Comparison of ENCODE assay signal across 8 mouse cellular contexts in genomic region chr1:75487040-75487404, GRCm38 (mm10). TPM values are rescaled to one million over a fixed set of nuclear protein-coding genes. Genes with fewer than 3 reads are reported as not detected.
DNase-seq lines count a peak whose midpoint lies in the region; ATAC-seq and TF ChIP-seq lines count a peak whose summit lies in the region.

No protein-coding gene starts in this region.

- peaks cover 65% of the 10 kb centered on the region for H3K27me3 ChIP-seq in kidney, embryonic 16.5 days (ENCODE audit: insufficient read depth, low read length)
- H3K27me3 ChIP-seq in hindbrain, embryonic 14.5 days (ENCODE audit: control insufficient read depth, insufficient read depth, low read length), result peaks cover 58% of the 10 kb centered on the region
- peaks cover 28% of the 10 kb centered on the region for H3K27me3 ChIP-seq in midbrain, embryonic 16.5 days (ENCODE audit: control insufficient read depth, insufficient read depth, low read depth, low read length)

- DNase-seq in kidney, adult 8-10 months, result no peak
- no peak for DNase-seq in hindbrain, embryonic 14.5 days (ENCODE audit: low spot score)
- DNase-seq in adrenal gland, adult 8-10 months, result no peak
- no peak for DNase-seq in right cerebral cortex, adult 18-20 months
- no peak for DNase-seq in heart, adult 11 months

- peak overlapping the region; percentile 86 for H3K4me2 ChIP-seq in kidney, embryonic 16.5 days (replicated peaks; ENCODE audit: low read depth, low read length)
- peak overlapping the region; percentile 78 for H3K4me2 ChIP-seq in hindbrain, embryonic 14.5 days (replicated peaks)
- H3K4me2 ChIP-seq in midbrain, embryonic 16.5 days (ENCODE audit: low read length), result peak overlapping the region; percentile 92

- ATAC-seq in kidney, embryonic 16.5 days (ENCODE audit: low FRiP score, low TSS enrichment), result peak; percentile 11; the same call in 1 of the 2 replicates
- ATAC-seq in hindbrain, embryonic 14.5 days (ENCODE audit: low FRiP score), result no peak
- ATAC-seq in midbrain, embryonic 16.5 days, result peak; percentile 6; the same call in 1 of the 2 replicates

- no peak overlapping the region for H3K27ac ChIP-seq in kidney, embryonic 16.5 days (ENCODE audit: low read length)
- H3K27ac ChIP-seq in cortical plate, adult 2 months (ENCODE audit: insufficient read depth, low read length), result no peak overlapping the region
- H3K27ac ChIP-seq in hindbrain, embryonic 14.5 days, result no peak overlapping the region
- no peak overlapping the region for H3K27ac ChIP-seq in midbrain, embryonic 16.5 days (ENCODE audit: low read length)

- H3K4me1 ChIP-seq in kidney, embryonic 16.5 days (ENCODE audit: insufficient read depth, low read length), result peaks cover 28% of the 10 kb centered on the region
- H3K4me1 ChIP-seq in cortical plate, adult 2 months (ENCODE audit: control insufficient read depth, insufficient read depth, low read length), result peaks cover 3% of the 10 kb centered on the region; the same call in 1 of the 2 replicates
- H3K4me1 ChIP-seq in hindbrain, embryonic 14.5 days (replicated peaks; ENCODE audit: control insufficient read depth, insufficient read depth, low read length), result peaks cover 10% of the 10 kb centered on the region
- peaks cover 23% of the 10 kb centered on the region for H3K4me1 ChIP-seq in midbrain, embryonic 16.5 days (ENCODE audit: control insufficient read depth, insufficient read depth, low read length)

- H3K4me3 ChIP-seq in kidney, embryonic 16.5 days (ENCODE audit: low read length), result peak overlapping the region; percentile 61
- peak overlapping the region; percentile 34 for H3K4me3 ChIP-seq in cortical plate, adult 2 months (ENCODE audit: insufficient read depth, low read length)
- peak overlapping the region; percentile 43 for H3K4me3 ChIP-seq in hindbrain, embryonic 14.5 days (replicated peaks; ENCODE audit: low read length)
- peak overlapping the region; percentile 50 for H3K4me3 ChIP-seq in midbrain, embryonic 16.5 days (ENCODE audit: low read depth, low read length)

- 4% methylated on average over 13 of the region's 13 CpGs for WGBS in kidney, embryonic 16.5 days
- whole genome bisulfite sequencing in hindbrain, embryonic 14.5 days, result 1% methylated on average over 13 of the region's 13 CpGs
- 2% methylated on average over 13 of the region's 13 CpGs for WGBS in midbrain, embryonic 16.5 days

- TF ChIP-seq POLR2A in cortical plate, adult 2 months (IDR thresholded peaks at IDR 0.05; ENCODE audit: extremely low read depth, insufficient read depth, low read length), result no peak

- TF ChIP-seq CTCF in cortical plate, adult 2 months (IDR thresholded peaks at IDR 0.05; ENCODE audit: extremely low read depth, insufficient read depth, low read length), result no peak

- H3K9me3 ChIP-seq in kidney, embryonic 16.5 days (ENCODE audit: low read length), result no peaks in the 10 kb centered on the region
- H3K9me3 ChIP-seq in hindbrain, embryonic 14.5 days (ENCODE audit: control insufficient read depth, low read length), result no peaks in the 10 kb centered on the region
- no peaks in the 10 kb centered on the region for H3K9me3 ChIP-seq in midbrain, embryonic 16.5 days (replicated peaks; ENCODE audit: control insufficient read depth, low read length, poor library complexity, severe bottlenecking)

- H3K9ac ChIP-seq in kidney, embryonic 16.5 days (replicated peaks; ENCODE audit: low read length), result peak overlapping the region; percentile 42; the same call in 1 of the 2 replicates
- H3K9ac ChIP-seq in hindbrain, embryonic 14.5 days, result peak overlapping the region; percentile 46
- peak overlapping the region; percentile 57 for H3K9ac ChIP-seq in midbrain, embryonic 16.5 days (ENCODE audit: low read depth, low read length)

- peaks cover 22% of the 10 kb centered on the region for H3K36me3 ChIP-seq in kidney, embryonic 16.5 days (ENCODE audit: insufficient read depth, low read length)
- H3K36me3 ChIP-seq in hindbrain, embryonic 14.5 days (replicated peaks; ENCODE audit: control insufficient read depth, insufficient read depth), result peaks cover 52% of the 10 kb centered on the region
- H3K36me3 ChIP-seq in midbrain, embryonic 16.5 days (ENCODE audit: control insufficient read depth, insufficient read depth, low read length), result peaks cover 27% of the 10 kb centered on the region

RNA-seq across cellular contexts. Expression of gene Tmem198, which starts 7.7 kb away (rescaled TPM):
- polyA plus RNA-seq in kidney, embryonic 16.5 days (2015; fragmentation: Nextera tagmentation; extraction: Ambion mirVana), result 0.77 and 0.99 TPM in 2 replicates
- polyA plus RNA-seq in cortical plate, adult 2 months (2012; rRNA removed), result 103 and 108 TPM in 2 replicates
- polyA plus RNA-seq in hindbrain, embryonic 14.5 days (2014; fragmentation: Nextera tagmentation; extraction: Ambion mirVana), result 37.5 and 40.3 TPM in 2 replicates
- 52.0 and 56.7 TPM in 2 replicates for polyA plus RNA-seq in midbrain, embryonic 16.5 days (2015; fragmentation: Nextera tagmentation; extraction: Ambion mirVana)
- 1 to 10 TPM; 2.5 to 5.8 (median 3.0) TPM for total RNA-seq in adrenal gland, adult 8-10 months (2022)

RNA-seq across cellular contexts. Expression of gene Chpf, which starts 7.9 kb away (rescaled TPM):
- 37.9 and 38.6 TPM in 2 replicates for polyA plus RNA-seq in kidney, embryonic 16.5 days (2015; fragmentation: Nextera tagmentation; extraction: Ambion mirVana)
- 78.0 and 81.6 TPM in 2 replicates for polyA plus RNA-seq in cortical plate, adult 2 months (2012; rRNA removed)
- polyA plus RNA-seq in hindbrain, embryonic 14.5 days (2014; fragmentation: Nextera tagmentation; extraction: Ambion mirVana), result 49.2 and 55.0 TPM in 2 replicates
- polyA plus RNA-seq in midbrain, embryonic 16.5 days (2015; fragmentation: Nextera tagmentation; extraction: Ambion mirVana), result 34.8 and 37.5 TPM in 2 replicates
- 10 to 100 TPM; 56.6 to 72.7 (median 67.0) TPM for total RNA-seq in adrenal gland, adult 8-10 months (2022)

RNA-seq across cellular contexts. Expression of gene Obsl1, which starts 19.2 kb away (rescaled TPM):
- polyA plus RNA-seq in kidney, embryonic 16.5 days (2015; fragmentation: Nextera tagmentation; extraction: Ambion mirVana), result 55.7 and 60.9 TPM in 2 replicates
- 32.9 and 34.5 TPM in 2 replicates for polyA plus RNA-seq in cortical plate, adult 2 months (2012; rRNA removed)
- polyA plus RNA-seq in hindbrain, embryonic 14.5 days (2014; fragmentation: Nextera tagmentation; extraction: Ambion mirVana), result 22.6 and 25.9 TPM in 2 replicates
- polyA plus RNA-seq in midbrain, embryonic 16.5 days (2015; fragmentation: Nextera tagmentation; extraction: Ambion mirVana), result 23.1 and 24.2 TPM in 2 replicates
- total RNA-seq in adrenal gland, adult 8-10 months (2022), result 100 to 1,000 TPM in 1 of 4 experiments, 10 to 100 TPM in 3; 71.0 to 109 (median 87.5) TPM

RNA-seq across cellular contexts. Expression of gene Inha, which starts 19.9 kb away (rescaled TPM):
- polyA plus RNA-seq in kidney, embryonic 16.5 days (2015; fragmentation: Nextera tagmentation; extraction: Ambion mirVana), result 7.8 and 10.7 TPM in 2 replicates
- polyA plus RNA-seq in cortical plate, adult 2 months (2012; rRNA removed), result 88.7 and 90.3 TPM in 2 replicates
- polyA plus RNA-seq in hindbrain, embryonic 14.5 days (2014; fragmentation: Nextera tagmentation; extraction: Ambion mirVana), result 9.7 and 9.9 TPM in 2 replicates
- 19.7 and 21.2 TPM in 2 replicates for polyA plus RNA-seq in midbrain, embryonic 16.5 days (2015; fragmentation: Nextera tagmentation; extraction: Ambion mirVana)
- 10 to 100 TPM; 22.8 to 56.9 (median 34.3) TPM for total RNA-seq in adrenal gland, adult 8-10 months (2022)

RNA-seq across cellular contexts. Expression of gene Stk11ip, which starts 34.3 kb away (rescaled TPM):
- polyA plus RNA-seq in kidney, embryonic 16.5 days (2015; fragmentation: Nextera tagmentation; extraction: Ambion mirVana), result 28.8 and 30.6 TPM in 2 replicates
- polyA plus RNA-seq in cortical plate, adult 2 months (2012; rRNA removed), result 36.2 and 37.8 TPM in 2 replicates
- polyA plus RNA-seq in hindbrain, embryonic 14.5 days (2014; fragmentation: Nextera tagmentation; extraction: Ambion mirVana), result 14.0 and 17.9 TPM in 2 replicates
- polyA plus RNA-seq in midbrain, embryonic 16.5 days (2015; fragmentation: Nextera tagmentation; extraction: Ambion mirVana), result 23.2 and 25.9 TPM in 2 replicates
- total RNA-seq in adrenal gland, adult 8-10 months (2022), result 10 to 100 TPM; 19.1 to 34.9 (median 31.3) TPM

Comparison
In these comparisons a context has a peak if more than half of its experiments do, and no peak if none do; other contexts are left out.
1. RNA of gene Tmem198, which starts 7.7 kb away (polyA plus RNA-seq): 103 to 108 TPM in cortical plate, adult 2 months, 52.0 to 56.7 TPM in midbrain, embryonic 16.5 days and 37.5 to 40.3 TPM in hindbrain, embryonic 14.5 days; 0.77 to 0.99 TPM in kidney, embryonic 16.5 days; every median in the first group is over 10 times any median in the second.
2. Peak in every context shown above with its lines, with median percentiles within 50 percentile points of each other: H3K4me2 ChIP-seq, H3K4me3 ChIP-seq and H3K9ac ChIP-seq.